Mouse (Mus musculus) heart, adult 8-10 months (tissue): ENCODE measurements around the gene Cdk14. TPM values are rescaled to one million over a fixed set of nuclear protein-coding genes. Genes with fewer than 3 reads are reported as not detected.
"Not testable (repeated sequence)": the region's sequence is repeated elsewhere in the genome, so short reads cannot be mapped to it uniquely, and the experiment has no call there.

ENCODE experiments used
- DNase-seq: peaks from one replicate; pipeline ENCODE4 v3.0.0; 2022; ENCODE audit warnings: low spot score
- total RNA-seq, 4 experiments: library from RNA; stranded (reverse); gene quantifications; 2 replicates each; pipeline ENCODE4 v1.2.4; 2022

The Cdk14 gene
- total RNA-seq, 4 experiments from 2014 or later: 5.5 to 7.2 (median 6.3) TPM

DNA sequence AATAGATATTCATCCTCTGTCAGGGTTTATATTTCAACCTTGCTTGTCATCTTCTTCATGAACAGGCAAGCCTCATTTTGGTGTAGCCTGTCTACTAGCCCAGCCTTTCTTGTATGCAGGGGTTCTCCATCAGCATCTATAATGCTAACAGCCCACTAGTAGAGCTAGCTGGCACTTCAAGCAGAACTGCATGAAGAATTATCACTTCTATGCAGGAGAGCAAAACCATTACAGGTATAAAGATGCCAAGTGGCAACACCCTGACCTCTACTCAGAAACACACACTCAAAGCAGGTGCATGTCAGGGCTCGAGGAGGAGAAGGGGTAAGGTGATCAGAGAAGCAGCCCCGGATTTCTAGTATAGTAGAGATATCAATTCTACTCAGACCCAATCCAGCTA, 155.4 kb downstream of the Cdk14 start:
- no peak for DNase-seq

- DNase-seq: no peak
These were observed 158.3 kb downstream of the Cdk14 start for GRCm38 (mm10) chr5:5261725-5262296.

DNA sequence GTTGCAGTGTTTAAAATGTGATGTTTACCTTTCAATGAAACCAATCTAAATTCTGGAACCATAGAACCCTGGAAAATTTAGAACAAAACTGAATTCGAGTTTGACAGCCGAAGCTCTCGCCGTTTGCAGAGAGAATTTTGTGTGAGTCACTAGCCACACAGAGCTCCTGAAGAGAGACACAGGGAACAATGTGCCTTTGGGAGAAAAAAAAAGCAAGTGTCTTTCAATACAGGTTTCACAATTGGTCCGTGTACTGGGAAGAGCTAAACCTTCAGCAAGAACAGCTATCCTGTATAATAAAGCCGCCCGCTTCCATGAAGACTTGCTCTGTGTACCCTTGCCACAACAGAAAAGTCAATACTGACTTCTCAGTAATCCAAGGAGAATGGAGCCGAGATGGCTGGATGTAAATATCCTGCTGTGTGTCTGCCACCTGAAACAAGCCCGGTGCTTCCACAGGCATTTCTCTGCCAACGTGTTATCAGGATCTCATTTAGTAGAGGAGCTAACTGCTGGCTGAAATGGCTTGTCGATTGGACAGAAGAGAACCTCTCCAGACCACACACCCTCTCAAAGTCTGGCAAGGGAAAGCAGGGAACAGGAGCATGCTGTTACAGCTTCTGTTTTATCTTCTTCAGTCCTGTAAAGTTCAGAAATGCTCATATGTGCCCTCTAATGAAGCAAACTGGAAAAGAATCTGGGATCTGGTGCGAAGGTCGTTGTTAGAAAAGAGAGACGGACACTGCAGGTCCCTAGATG, 159.0 kb downstream of the Cdk14 start:
- DNase-seq: no peak

DNA sequence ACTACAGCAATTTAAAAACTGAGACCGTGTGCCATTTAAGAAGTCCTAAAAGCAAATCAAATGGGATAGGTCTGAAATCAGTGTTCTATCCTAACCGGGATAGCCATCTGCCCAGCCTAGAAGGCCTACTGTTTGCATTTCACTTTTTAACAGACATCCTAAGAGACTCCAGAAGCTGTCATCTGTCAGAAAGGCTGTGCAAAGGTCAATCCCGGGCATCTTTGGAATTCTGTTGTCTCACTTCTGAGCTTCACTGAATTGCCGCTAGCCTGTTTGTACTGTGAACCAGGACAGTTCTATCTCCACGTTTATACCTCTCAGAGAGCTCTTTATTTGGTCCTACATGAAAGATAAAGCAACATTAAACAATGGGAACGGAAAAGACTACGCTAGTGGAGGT, 159.8 kb downstream of the Cdk14 start:
- no peak for DNase-seq

- DNase-seq: no peak
These were observed 165.7 kb downstream of the Cdk14 start for GRCm38 (mm10) chr5:5254391-5254790.

GRCm38 (mm10) chr5:5253177-5253576, 166.9 kb downstream of the Cdk14 start:
- no peak for DNase-seq

DNA sequence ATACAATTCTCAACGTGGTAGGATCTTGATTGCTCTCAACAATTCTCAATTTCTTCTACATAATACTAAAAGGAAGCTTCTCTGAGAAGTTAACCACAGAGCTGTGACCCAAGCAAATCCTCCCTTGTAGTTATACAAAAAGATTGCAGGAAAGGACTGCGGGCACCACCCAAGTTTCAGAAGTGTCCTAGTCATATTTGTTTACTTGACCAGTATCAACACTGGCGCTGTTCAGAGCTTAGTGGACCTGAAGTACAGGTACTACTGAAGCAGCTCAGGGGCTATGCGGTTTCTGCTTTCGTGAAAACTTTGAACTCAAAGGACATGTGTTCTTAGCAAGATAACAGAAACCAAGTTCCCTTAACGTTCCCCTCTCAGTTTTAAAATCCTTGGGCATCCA, 172.4 kb downstream of the Cdk14 start:
- DNase-seq: no peak

DNA sequence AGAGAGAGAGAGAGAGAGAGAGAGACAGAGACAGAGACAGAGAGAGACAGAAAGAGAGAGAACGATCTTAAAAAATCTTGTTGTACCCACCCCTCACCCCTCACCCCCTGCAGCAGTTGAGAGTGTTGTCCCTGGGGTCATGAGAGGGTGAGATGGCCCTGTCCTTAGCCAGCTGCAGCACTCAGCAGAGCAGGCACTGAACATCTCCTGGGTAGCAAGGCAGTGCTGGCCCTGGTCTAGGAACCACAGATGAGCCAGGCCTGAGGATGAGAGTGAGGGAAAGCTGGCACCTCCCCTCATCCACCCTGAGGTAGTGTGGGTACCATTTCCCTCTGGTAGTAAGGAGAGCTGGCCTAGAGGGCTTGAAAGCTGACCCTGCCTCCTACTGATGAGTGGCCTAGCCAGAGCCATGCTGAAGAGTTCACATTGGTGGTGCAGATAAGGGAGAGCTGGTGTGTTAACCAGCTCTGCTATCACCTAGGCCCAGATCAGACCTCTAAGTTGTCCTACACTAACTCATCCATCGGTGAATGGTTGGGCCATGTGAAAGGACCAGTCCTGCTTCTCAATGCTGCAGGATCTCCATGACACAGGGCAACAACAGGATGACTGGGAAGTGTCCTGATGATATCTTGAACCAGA, 173.5 kb downstream of the Cdk14 start:
- no peak for DNase-seq

- DNase-seq: no peak
These were observed 174.9 kb downstream of the Cdk14 start for GRCm38 (mm10) chr5:5245182-5245581.

DNA sequence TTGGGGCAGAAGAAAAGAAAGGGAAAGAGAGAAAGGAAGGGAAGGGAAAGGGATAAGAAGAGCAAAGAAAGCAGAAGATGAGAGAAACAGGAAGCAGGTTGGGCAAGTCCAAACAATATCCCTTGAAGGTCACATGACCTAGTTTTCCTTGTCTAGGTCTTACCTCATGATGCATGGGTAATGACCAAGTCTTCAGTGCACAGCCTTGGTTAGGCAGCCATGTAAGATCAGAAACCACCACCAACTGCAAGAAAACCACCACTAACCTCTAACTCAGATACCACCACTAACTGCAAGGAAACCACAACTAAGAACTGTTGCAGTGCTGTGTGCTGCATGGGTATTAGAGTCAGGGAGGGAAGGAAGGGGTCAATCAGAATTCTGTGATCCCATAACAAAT, 176.5 kb downstream of the Cdk14 start:
- DNase-seq: no peak

DNA sequence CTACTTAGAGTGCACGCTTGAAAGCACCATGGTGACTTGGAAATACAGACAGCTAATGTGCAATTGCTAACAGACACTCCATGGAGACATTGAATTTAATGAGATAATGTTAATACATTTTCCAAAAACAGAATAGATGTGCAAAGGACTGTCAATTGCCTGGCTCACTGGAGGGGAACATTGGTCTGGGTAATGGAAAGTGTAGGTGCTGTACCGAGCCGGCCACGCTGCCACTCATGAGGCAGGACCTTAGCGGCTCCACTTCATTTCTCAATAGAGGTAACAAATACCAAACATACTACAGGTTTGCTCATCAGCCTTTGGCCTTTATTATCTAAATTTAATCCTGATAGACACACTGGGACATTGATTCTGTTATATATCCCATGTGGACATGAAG, 177.4 kb downstream of the Cdk14 start:
- no peak for DNase-seq

DNA sequence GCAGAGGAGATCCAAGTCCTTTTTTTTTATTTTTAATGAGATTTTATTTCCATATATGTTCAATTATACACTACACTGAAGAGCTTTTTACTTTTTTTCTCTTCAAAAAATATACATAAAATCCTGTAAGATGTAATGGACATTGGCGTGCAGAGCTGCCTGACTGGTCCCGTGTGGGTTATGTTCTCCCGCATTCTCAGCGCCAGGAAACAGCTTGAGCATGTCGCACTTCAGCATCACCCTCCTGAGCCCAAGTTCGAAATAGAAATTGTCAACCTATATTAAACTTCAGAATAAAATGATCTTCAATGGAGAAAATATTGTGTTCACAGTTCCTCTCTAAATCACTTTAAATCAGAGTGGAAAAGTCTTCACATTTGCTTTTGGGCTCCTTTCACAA, 179.0 kb downstream of the Cdk14 start:
- DNase-seq: no peak

DNA sequence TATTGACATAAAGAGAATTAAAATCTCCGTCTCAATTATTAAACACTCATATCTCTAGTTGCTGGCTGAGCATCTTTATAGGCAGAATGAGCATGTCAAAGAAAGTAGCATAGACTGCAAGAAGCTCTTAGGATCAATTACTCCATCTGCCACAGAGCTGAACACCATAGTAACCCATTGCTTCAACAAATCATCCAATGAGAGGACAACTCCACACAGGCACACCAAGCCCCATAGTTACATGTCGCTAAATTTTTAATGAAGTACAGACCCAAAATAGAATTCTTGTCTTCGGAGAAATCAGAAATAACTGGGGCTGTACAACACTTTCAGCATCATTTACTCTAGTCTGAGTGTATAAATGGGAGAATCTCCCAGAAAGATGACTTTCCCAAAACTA, 180.0 kb downstream of the Cdk14 start:
- DNase-seq: no peak

DNA sequence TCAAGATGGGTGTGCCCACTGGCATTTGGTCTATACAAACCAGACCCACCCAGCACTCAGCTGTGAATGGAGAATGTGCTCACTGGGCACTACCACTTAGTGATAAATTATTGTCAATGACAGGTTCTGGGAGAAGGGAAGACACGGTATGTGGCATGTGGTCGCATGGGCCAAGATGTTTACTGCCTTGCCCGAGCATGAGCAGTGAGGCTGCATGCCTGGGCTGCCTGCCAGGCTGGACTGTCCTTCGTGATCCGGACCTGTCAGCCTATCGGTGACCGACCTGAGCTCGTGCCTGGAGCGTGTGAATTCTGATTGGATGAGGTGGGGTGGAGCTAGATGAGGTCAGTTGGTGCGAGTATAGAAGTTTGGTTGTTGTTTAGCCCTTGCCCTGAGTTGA, 185.2 kb downstream of the Cdk14 start:
- DNase-seq: not testable (repeated sequence)

- DNase-seq: peak; percentile 3
These were observed 193.1 kb downstream of the Cdk14 start for GRCm38 (mm10) chr5:5226966-5227365.

- DNase-seq: no peak
These were observed 208.4 kb downstream of the Cdk14 start for GRCm38 (mm10) chr5:5211780-5212135.

DNA sequence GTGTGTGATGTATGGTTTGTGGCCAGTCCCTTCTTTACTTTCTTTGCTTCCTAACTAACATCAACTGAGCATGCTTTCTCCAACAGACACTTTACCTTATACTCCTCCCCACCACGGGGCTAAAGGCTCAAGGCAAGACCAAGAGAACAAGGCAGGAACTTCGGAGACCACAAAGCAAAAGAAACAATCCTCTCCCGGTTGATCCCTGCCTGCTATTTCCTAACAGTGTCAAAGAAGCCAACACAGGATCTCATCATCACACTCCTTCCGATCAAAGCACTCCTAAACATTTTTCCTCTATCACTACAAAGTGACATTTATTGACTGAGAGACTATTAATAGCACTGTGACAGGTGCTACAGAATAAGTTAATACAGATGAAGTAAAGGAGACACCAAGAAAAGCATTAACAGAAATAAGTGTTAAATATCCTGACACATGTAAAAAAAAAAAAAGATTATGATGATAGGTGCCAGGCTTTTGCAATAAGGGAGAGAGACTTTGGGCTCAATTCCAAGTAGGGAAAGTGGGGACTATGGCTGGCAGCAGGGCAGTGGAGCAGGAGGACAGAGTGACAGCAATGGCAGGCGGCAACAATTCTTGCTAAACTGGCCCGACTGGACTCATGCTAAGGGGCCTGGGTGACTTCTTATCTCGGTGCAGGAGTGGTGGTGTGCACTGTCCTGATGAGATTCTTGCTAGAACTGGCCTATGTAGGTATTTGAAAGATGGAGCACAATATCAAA, 208.9 kb downstream of the Cdk14 start:
- peak; percentile 7 for DNase-seq

DNA sequence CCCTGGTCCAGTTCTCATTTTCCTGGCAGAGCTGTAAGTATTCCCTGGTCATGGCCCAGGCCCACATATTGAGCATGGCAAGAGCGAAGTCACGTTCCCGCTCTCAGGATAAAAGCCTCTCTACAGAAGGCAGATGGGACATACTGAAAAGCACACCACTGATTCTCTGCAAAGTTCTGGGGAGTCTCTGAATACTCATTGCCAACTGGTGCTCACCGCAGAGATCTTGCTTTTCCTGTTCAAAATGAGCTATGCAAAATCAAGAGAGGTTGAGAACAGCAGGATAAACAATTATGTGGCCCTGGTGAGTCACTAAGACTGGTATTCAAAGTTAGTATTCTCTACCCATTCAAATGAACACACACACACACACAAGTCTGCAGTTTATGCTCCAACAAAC, 212.1 kb downstream of the Cdk14 start:
- DNase-seq: no peak

DNA sequence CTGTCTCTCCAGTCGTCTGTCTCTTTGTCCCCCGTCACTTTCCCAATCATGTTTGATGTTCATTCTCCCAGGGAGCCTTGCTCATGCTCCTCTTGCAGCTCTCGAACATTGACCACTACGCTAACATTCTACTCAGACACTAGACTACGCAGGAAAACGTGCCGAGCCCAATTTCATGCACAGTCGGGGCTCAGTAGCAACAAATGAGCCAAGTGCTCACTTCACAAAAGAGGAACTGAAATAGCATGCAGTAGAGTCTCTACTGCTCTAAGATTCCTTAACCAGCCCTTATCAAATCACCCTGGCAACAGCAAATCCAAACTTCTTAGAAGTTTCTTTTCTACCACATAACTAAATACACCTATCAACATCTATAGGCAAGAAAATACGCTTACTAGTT, 214.1 kb downstream of the Cdk14 start:
- no peak for DNase-seq

DNA sequence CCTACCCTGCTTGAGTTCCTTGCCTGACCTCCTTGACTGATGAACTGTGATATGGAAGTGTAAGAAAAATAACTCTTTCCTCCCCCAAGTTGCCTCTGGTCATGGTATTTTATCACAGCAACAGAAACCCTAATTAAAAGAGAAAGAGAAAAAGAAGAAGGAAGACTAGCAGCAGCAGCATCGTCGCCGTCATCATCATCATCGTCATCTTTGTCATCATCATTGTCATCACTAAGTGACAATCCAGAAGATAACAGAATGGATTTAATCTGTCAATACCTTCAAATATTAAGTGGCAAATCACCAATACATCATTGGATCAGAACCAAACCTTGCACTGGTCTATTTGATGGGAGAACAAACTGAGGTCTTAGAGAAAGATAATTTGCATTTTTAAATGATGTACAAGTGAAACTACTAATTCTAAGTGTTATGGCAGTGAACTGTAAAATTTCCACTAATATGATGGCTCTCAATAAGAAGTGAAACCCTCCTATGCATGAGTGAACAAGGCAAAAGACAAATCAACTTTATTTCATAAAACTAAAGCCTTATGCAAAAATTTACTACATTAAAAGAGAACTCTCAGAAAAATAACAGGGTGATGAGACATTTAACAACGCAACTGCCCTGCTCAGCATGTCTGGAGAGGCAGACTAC, 225.4 kb downstream of the Cdk14 start:
- no peak for DNase-seq

GRCm38 (mm10) chr5:5189590-5189989, 230.5 kb downstream of the Cdk14 start:
- no peak for DNase-seq
